Mouse (Mus musculus): ENCODE data around the gene Rhov. TPM values are rescaled to one million over a fixed set of nuclear protein-coding genes. Genes with fewer than 3 reads are reported as not detected.

Rhov gene
- not detected for polyA plus RNA-seq (2014; fragmentation: Illumina TruSeq; extraction: RNeasy Lipid Tissue Mini Kit (QIAGEN cat#74804); ENCODE audit: low read depth, low replicate concordance)

GRCm38 (mm10) chr2:119270643-119271331, at the start of gene Rhov:
Gene Rhov (minus strand): TSS chr2:119271272.

GRCm38 (mm10) chr2:119288270-119288882, 17.3 kb upstream of the Rhov start, which contains the start of gene Vps18:
Gene Vps18 (plus strand): TSS chr2:119288740.

GRCm38 (mm10) chr2:119237210-119237870, 33.7 kb downstream of the Rhov start, which contains the start of gene Spint1:
Gene Spint1 (plus strand): TSS chr2:119237362.

GRCm38 (mm10) chr2:119229775-119230704, 41.0 kb downstream of the Rhov start, which contains the start of gene Ppp1r14d:
Gene Ppp1r14d (minus strand): TSS chr2:119229906.

Other genes starting within 250 kb of the Rhov start
- 16.0 TPM for gene Ccdc32, start 241.9 kb downstream of the Rhov start, polyA plus RNA-seq (2014; fragmentation: Illumina TruSeq; extraction: RNeasy Lipid Tissue Mini Kit (QIAGEN cat#74804); ENCODE audit: low read depth, low replicate concordance)
- 4.3 TPM for gene Rpusd2, start 236.5 kb downstream of the Rhov start, polyA plus RNA-seq (2014; fragmentation: Illumina TruSeq; extraction: RNeasy Lipid Tissue Mini Kit (QIAGEN cat#74804); ENCODE audit: low read depth, low replicate concordance)
- gene Knl1, start 224.2 kb downstream of the Rhov start, polyA plus RNA-seq (2014; fragmentation: Illumina TruSeq; extraction: RNeasy Lipid Tissue Mini Kit (QIAGEN cat#74804); ENCODE audit: low read depth, low replicate concordance), result 3.4 TPM
- 2.2 TPM for gene Rad51, start 158.5 kb downstream of the Rhov start, polyA plus RNA-seq (2014; fragmentation: Illumina TruSeq; extraction: RNeasy Lipid Tissue Mini Kit (QIAGEN cat#74804); ENCODE audit: low read depth, low replicate concordance)
- gene Rmdn3, start 114.2 kb downstream of the Rhov start, polyA plus RNA-seq (2014; fragmentation: Illumina TruSeq; extraction: RNeasy Lipid Tissue Mini Kit (QIAGEN cat#74804); ENCODE audit: low read depth, low replicate concordance), result 49.1 TPM
- not detected for gene Gchfr, start 103.5 kb downstream of the Rhov start, polyA plus RNA-seq (2014; fragmentation: Illumina TruSeq; extraction: RNeasy Lipid Tissue Mini Kit (QIAGEN cat#74804); ENCODE audit: low read depth, low replicate concordance)
- not detected for gene Gm14137, start 96.8 kb downstream of the Rhov start, polyA plus RNA-seq (2014; fragmentation: Illumina TruSeq; extraction: RNeasy Lipid Tissue Mini Kit (QIAGEN cat#74804); ENCODE audit: low read depth, low replicate concordance)
- 4.3 TPM for gene Zfyve19, start 62.7 kb downstream of the Rhov start, polyA plus RNA-seq (2014; fragmentation: Illumina TruSeq; extraction: RNeasy Lipid Tissue Mini Kit (QIAGEN cat#74804); ENCODE audit: low read depth, low replicate concordance)
- gene Dnajc17, start 62.5 kb downstream of the Rhov start, polyA plus RNA-seq (2014; fragmentation: Illumina TruSeq; extraction: RNeasy Lipid Tissue Mini Kit (QIAGEN cat#74804); ENCODE audit: low read depth, low replicate concordance), result 1.7 TPM
- gene Ppp1r14d, start 41.4 kb downstream of the Rhov start, polyA plus RNA-seq (2014; fragmentation: Illumina TruSeq; extraction: RNeasy Lipid Tissue Mini Kit (QIAGEN cat#74804); ENCODE audit: low read depth, low replicate concordance), result not detected
- 0.58 TPM for gene Spint1, start 33.9 kb downstream of the Rhov start, polyA plus RNA-seq (2014; fragmentation: Illumina TruSeq; extraction: RNeasy Lipid Tissue Mini Kit (QIAGEN cat#74804); ENCODE audit: low read depth, low replicate concordance)
- 0.29 TPM for gene Vps18, start 17.5 kb upstream of the Rhov start, polyA plus RNA-seq (2014; fragmentation: Illumina TruSeq; extraction: RNeasy Lipid Tissue Mini Kit (QIAGEN cat#74804); ENCODE audit: low read depth, low replicate concordance)
- 0.58 TPM for gene Dll4, start 54.5 kb upstream of the Rhov start, polyA plus RNA-seq (2014; fragmentation: Illumina TruSeq; extraction: RNeasy Lipid Tissue Mini Kit (QIAGEN cat#74804); ENCODE audit: low read depth, low replicate concordance)
- gene Chac1, start 80.0 kb upstream of the Rhov start, polyA plus RNA-seq (2014; fragmentation: Illumina TruSeq; extraction: RNeasy Lipid Tissue Mini Kit (QIAGEN cat#74804); ENCODE audit: low read depth, low replicate concordance), result 0.93 TPM
- 26.5 TPM for gene Ino80, start 206.4 kb upstream of the Rhov start, polyA plus RNA-seq (2014; fragmentation: Illumina TruSeq; extraction: RNeasy Lipid Tissue Mini Kit (QIAGEN cat#74804); ENCODE audit: low read depth, low replicate concordance)